Mouse (Mus musculus): Measurements from ENCODE around the gene Dmrt1.

Dmrt1 gene

DNA sequence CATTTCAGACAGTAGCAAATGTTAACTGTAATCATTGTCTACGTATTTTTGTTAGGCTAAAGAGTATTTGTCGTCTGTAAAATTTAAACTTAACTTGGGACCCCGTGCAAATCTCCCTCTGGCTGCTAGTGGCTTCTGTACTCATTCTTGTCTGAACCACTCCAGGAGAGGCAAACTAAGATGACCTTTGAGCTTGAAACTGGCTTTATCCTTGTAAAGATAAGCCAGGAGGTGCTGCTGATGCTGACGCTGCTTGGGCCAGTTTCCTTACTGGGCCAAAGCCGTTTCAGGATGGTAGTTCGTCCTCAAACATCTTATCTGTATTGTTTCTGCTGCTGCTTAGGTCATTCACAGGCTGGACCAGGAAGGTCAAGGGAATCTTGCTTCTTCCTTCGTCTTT, 64.4 kb downstream of the Dmrt1 start:
- DNase-seq (ENCODE audit: low spot score) = no peak

- DNase-seq (ENCODE audit: low spot score) = no peak
Measured at GRCm38 (mm10) chr19:25574431-25574830, 69.0 kb downstream of the Dmrt1 start.

DNA sequence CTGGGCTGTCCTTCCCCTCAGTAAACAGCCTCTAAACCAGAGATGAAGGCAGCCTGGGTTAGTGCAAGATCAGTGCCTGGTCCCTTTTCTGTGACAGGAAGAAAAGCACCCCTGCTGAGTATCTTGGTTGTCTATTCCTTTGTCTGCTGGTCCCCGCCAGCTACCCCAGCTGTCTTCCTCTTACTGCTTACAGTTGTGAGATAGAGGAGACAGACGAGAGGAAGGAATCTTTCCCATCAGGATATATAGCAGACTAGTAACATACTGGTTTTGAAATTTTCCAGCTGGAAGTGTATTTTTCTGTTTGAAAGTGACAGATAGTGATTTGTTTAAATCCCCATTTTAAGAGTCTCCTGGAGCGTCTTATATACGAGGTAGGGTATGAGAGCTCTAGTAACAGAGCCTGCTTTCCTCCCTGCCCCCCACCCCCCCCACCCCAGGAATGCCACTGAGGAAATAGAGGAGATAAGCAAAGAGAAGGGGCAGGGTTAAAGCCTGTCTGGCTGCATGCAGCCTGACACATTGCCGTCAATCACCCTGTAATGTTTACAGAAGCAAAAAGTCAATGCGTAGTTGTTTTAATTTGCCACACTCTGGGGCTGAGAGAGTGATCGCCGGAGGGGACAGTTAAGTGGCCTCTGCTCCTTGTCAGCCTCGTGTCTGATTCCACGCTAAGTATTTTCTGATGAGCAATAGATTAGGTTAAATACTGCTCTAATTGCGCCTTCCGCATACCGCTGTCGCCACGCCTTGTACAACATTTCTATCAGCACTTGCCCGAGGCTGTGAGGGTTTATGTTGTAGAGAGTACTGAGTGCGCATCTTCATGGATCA, 69.8 kb downstream of the Dmrt1 start:
- no peak for DNase-seq (ENCODE audit: low spot score)

DNA sequence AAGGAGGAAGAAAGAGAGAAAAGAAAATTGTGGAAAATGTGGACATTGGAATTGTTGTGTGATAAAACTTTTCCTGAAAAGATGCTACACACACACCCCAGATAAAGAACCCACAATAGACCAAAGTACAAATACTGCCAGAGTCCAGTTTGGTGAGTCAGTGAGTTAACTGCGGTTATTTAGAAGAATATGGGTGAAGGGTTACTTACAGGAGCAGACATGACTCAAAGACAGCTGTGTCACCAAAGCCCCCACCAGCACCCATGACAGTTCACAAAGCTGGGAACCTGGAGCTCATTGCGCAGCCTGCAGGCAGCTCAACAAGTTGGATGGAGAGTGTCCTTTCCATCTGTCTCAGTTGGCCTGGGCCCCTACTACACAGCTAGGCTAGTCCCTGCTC, 72.9 kb downstream of the Dmrt1 start:
- no peak for DNase-seq (ENCODE audit: low spot score)

DNA sequence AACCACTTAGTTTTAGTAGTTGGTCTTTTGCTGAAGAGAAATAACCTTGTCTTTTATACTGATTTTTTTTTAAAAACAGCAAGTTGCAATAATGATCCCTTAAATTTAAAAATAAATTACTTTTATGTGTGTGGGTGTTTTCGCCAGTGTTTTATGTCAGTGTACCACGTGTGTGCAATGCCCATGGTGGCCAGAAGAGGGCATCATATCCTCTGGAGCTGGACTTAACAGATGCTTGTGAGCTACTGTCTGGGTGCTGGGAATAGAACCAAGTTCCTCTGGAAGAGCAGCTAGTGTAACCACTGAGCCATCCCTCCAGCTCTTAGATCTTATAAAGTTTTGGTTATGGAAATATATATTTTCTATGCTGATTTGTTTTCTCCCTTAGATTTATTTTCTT, 74.0 kb downstream of the Dmrt1 start:
- no peak for DNase-seq (ENCODE audit: low spot score)

GRCm38 (mm10) chr19:25597717-25598232, 92.4 kb downstream of the Dmrt1 start:
- no peak for DNase-seq (ENCODE audit: low spot score)

DNA sequence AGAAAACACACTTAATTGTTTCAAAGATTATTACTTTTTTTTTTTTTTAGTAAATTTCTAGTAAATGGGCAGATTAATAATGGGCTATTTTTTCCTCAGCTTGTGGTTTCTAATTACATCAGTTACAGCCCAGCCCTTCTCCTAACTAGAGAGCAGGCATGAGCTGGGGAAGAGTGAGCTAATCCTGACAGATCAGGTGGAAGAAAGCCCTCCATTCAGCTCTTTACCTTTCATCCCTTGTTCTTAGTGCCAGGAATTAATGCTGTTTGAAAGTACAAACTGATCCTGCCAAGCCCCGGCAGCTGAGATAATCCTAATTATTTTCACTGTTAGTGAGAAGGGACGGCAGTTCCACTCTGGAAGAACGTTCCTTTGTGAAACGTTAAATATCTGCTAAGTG, 93.2 kb downstream of the Dmrt1 start:
- DNase-seq (ENCODE audit: low spot score) = no peak

- no peak for DNase-seq (ENCODE audit: low spot score)
Measured at GRCm38 (mm10) chr19:25601966-25602365, 96.5 kb downstream of the Dmrt1 start.

- DNase-seq (ENCODE audit: low spot score) = no peak
Measured at GRCm38 (mm10) chr19:25607461-25608205, 102.2 kb downstream of the Dmrt1 start.

GRCm38 (mm10) chr19:25608206-25608580, 102.8 kb downstream of the Dmrt1 start:
- DNase-seq (ENCODE audit: low spot score) = no peak

DNA sequence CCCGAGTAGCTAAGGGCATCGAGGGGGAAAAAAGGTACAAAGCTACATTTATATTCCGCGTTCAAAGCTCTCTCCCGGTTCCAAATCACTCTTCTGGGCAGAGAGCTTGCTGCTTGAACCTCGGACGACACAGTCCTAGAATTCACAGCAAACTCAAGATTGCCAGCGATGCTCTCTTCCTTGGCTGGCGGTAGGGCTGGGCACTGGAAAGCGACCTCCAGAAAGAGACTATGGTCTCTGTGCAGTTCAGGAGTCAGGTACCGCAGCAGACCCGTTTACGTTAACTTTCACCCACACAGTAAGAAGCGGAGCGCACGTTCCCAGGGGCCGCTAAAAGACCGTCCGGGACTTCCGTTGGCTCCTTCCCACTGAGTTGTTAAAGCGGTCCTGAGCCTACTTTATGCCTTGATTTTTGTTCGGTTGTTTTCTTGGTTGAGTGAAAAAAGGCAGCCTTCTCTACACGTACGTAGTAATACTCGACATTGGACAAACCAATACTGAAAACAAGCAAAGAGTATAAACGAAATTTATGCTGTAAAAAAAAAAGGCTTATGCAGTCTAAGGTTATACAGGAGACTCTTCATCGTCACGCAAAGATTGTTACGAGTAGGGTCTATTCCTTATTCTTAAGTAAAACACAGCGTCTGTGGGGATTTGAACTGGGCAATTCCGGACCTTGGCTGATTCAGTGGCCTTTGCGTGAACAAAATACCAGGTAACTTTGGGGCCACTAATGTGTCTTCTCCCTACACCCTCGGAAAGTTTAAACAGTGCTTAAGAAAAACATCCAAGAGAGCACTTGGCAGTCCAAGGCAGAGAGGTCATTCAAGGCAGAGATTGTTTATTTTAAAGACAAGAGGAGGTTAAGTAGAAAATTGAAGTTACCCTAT, 103.8 kb downstream of the Dmrt1 start:
- no peak for DNase-seq (ENCODE audit: low spot score)

DNA sequence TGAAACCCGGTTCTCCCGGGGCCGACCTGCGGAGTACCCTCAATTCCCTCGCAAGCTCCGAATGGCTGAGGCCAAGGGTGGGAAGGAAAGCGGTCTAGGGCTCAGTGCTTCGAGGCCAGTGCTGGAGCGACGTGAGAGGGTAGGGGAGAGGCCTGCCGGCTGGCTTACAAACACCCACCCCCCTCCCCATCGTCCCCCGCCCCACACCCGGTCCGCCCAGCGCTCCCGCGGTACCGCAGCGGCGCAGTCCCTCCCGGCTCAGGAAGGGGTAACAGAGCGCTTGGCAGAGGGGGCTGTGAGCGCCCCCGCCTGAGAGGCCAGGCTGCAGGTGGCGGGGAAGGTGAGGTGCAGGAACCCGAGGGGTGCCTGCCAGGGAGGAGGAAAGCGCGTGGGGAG, 104.6 kb downstream of the Dmrt1 start, which contains the start of gene Dmrt3:
Dmrt3 (plus strand) TSS at position 287 of the 396 bp plus-strand sequence.
- DNase-seq (ENCODE audit: low spot score) = no peak

DNA sequence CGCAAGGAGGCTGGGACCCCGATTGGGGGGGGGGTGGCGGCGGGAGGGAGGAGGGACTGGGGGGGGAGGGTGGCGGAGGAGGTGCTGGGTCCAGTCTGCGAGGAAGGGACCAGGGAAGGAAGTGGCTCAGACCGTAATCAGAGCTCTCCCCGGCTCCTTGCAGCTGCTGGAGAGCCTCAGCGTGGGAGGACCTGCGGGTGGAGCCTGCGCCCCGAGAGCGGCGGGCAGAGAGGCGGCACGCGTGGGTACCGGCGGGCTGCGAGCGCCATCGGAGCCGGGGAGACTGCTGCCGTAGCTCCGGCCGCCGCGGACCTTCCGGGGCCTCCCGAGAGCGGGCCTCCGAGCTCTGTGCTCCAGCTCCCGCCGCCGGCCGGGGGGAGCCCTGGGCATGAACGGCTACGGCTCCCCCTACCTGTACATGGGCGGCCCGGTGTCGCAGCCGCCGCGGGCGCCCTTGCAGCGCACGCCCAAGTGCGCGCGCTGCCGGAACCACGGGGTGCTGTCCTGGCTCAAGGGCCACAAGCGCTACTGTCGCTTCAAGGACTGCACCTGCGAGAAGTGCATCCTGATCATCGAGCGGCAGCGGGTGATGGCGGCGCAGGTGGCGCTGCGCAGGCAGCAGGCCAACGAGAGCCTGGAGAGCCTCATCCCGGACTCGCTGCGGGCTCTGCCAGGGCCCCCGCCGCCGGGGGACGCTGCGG, 105.1 kb downstream of the Dmrt1 start:
- no peak for DNase-seq (ENCODE audit: low spot score)

DNA sequence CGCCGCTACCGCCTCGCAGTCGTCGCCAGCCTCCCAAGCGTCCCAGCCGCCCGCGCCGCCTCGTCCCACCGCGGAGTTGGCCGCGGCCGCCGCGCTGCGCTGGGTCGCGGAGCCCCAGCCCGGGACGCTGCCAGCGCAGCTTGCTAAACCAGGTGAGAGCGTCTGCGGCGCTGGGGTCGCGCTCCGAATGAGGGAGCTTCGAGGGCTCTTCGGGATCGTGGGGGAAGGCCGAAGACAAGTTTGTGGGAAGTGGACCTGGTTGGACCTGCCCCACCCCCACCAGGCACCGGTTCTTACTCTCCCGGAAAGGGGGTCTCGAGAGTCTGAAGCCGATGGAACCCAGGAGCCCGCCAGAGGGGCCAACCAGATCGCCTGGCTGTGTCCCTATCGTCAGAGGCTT, 105.7 kb downstream of the Dmrt1 start:
- DNase-seq (ENCODE audit: low spot score) = no peak

DNA sequence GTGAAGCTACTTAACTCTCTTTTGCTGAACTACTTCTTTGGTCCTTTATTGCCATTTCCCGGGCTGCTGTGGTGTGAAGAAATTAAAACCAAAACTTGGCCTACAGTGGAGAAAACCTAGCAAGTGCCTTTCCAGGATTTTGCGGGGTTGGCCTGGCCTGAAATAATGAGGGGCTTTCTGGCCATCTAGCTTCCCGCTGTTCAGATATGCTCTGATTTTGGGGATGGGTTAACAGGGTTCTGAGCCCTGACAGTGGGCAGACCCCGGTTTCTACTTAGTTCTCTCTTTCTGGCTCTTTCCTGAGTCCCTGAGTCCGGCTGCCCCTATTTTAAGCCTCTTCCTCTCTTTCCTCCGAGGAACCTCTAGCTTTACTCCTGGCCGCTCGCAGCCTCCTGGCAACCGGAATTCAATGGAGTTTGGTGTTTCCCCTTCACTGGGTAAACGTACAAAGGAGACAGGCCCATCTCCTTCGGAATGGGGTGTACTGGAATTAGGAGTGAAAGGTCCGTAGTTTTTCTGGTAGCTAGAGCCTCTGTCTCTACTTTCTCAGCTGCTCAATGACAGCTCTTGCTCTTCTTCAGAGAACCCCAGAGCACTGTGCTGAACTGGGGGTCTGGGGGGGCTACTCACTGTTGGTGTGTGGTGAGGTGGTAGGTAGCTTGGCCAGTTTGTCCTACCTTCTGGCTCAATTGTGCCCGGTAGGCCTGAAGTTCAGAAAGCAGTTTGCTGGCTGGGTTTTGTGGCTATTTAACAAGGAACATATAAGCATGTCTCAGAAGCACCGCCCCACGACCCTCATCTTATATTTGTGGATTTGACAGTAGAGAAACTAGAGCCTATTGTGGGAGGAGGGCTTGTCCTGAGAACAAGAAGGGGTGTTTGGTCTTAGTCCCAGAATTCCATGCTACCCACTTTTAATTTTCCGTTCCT, 106.7 kb downstream of the Dmrt1 start:
- DNase-seq (ENCODE audit: low spot score) = no peak

- no peak for DNase-seq (ENCODE audit: low spot score)
Measured at GRCm38 (mm10) chr19:25612806-25613295, 107.4 kb downstream of the Dmrt1 start.

GRCm38 (mm10) chr19:25613476-25614300, 108.3 kb downstream of the Dmrt1 start:
- no peak for DNase-seq (ENCODE audit: low spot score)

DNA sequence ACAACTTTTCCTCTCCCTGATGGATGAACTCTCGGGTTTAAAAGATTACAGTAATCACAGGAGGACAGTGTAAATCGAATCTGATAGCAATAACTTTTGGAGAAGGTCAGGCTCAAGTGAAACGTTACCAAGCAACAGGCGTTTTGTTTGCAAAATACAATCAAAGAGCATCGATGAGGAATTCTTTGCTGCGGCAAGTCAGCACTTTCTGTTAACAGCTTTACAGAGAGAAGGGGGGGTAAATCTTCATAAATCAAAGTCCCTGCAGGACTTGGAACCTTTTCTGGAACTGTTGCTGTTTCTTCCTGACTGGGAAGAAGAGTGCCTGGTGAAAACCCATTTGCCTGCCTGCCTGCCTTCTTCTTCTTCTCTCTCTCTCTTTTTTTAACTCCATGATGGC, 110.5 kb downstream of the Dmrt1 start:
- no peak for DNase-seq (ENCODE audit: low spot score)

All from adipocyte (in vitro differentiated cells).